Mouse (Mus musculus): Measurements from ENCODE around the gene Ak9. TPM values are rescaled to one million over a fixed set of nuclear protein-coding genes. Genes with fewer than 3 reads are reported as not detected.
"Not testable (repeated sequence)": the region's sequence is repeated elsewhere in the genome, so short reads cannot be mapped to it uniquely, and the experiment has no call there.

The Ak9 gene
- polyA plus RNA-seq, 1 experiment from 2014 or later, result 0.05 TPM

- no peak for ATAC-seq (ENCODE audit: insufficient number of reproducible peaks, insufficient read depth, low FRiP score, low TSS enrichment, low read depth)
- 86% methylated on average over 2 of the region's 2 CpGs for WGBS
- H3K27ac ChIP-seq, result no peak overlapping the region
- H3K36me3 ChIP-seq, result no peaks in the 10 kb centered on the region
- no peak overlapping the region for H3K4me3 ChIP-seq (replicated peaks)
- H3K27me3 ChIP-seq, result no peaks in the 10 kb centered on the region
- no peak overlapping the region for H3K4me2 ChIP-seq
- no peaks in the 10 kb centered on the region for H3K9me3 ChIP-seq
- H3K9ac ChIP-seq (replicated peaks), result no peak overlapping the region
- H3K4me1 ChIP-seq (replicated peaks), result no peaks in the 10 kb centered on the region
Observed at GRCm38 (mm10) chr10:41332533-41333043, 28.8 kb downstream of the Ak9 start.

DNA sequence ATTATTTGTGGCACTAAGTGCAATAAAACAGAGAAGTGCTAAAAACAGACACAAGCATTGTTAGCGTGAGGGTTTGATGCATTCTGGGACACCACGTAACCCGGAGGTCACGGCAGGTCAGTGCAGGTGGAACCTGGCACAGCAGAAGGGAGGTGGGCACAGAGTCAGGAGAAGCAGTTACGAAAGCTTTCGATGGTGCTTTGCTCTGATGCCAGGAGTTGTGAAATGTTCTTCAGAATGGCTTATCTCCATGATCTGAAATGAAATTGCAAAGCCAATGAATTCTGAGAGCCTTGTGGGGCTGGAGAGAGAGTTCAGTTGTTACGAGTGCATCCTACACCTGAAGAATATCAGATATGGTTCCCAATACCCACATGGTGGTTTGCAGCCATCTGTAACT lies 37.6 kb downstream of the Ak9 start:
- Histone ChIP-seq H3K9me3 (no peaks in the 10 kb centered on the region), H3K4me3 (replicated peaks) (no peak overlapping the region), H3K4me2 (no peak overlapping the region), H3K9ac (replicated peaks) (no peak overlapping the region), H3K4me1 (replicated peaks) (no peaks in the 10 kb centered on the region), H3K36me3 (no peaks in the 10 kb centered on the region), H3K27me3 (no peaks in the 10 kb centered on the region), H3K27ac (no peak overlapping the region)
- no peak for ATAC-seq (ENCODE audit: insufficient number of reproducible peaks, insufficient read depth, low FRiP score, low TSS enrichment, low read depth)
- WGBS, result 83% methylated on average over 7 of the region's 7 CpGs

GRCm38 (mm10) chr10:41365086-41365485 lies 61.3 kb downstream of the Ak9 start:
- Histone ChIP-seq H3K9me3 (no peaks in the 10 kb centered on the region), H3K4me1 (replicated peaks) (no peaks in the 10 kb centered on the region), H3K9ac (replicated peaks) (no peak overlapping the region), H3K27ac (no peak overlapping the region), H3K4me3 (replicated peaks) (no peak overlapping the region), H3K27me3 (no peaks in the 10 kb centered on the region), H3K4me2 (no peak overlapping the region), H3K36me3 (no peaks in the 10 kb centered on the region)
- 82% methylated on average over 9 of the region's 9 CpGs for WGBS
- no peak for ATAC-seq (ENCODE audit: insufficient number of reproducible peaks, insufficient read depth, low FRiP score, low TSS enrichment, low read depth)

- Histone ChIP-seq H3K4me1 (replicated peaks) (no peaks in the 10 kb centered on the region), H3K4me3 (replicated peaks) (no peak overlapping the region), H3K27ac (no peak overlapping the region), H3K36me3 (no peaks in the 10 kb centered on the region), H3K9me3 (no peaks in the 10 kb centered on the region), H3K27me3 (no peaks in the 10 kb centered on the region), H3K4me2 (no peak overlapping the region), H3K9ac (replicated peaks) (no peak overlapping the region)
- ATAC-seq (ENCODE audit: insufficient number of reproducible peaks, insufficient read depth, low FRiP score, low TSS enrichment, low read depth), result no peak
- WGBS, result 78% methylated on average over 12 of the region's 12 CpGs
Observed at GRCm38 (mm10) chr10:41380466-41380865, 76.7 kb downstream of the Ak9 start.

- Histone ChIP-seq H3K4me1 (replicated peaks) (no peaks in the 10 kb centered on the region), H3K9ac (replicated peaks) (no peak overlapping the region), H3K36me3 (no peaks in the 10 kb centered on the region), H3K4me2 (no peak overlapping the region), H3K27me3 (no peaks in the 10 kb centered on the region), H3K27ac (no peak overlapping the region), H3K4me3 (replicated peaks) (no peak overlapping the region), H3K9me3 (no peaks in the 10 kb centered on the region)
- 66% methylated on average over 15 of the region's 15 CpGs for WGBS
- ATAC-seq (ENCODE audit: insufficient number of reproducible peaks, insufficient read depth, low FRiP score, low TSS enrichment, low read depth), result no peak
Observed at GRCm38 (mm10) chr10:41385506-41386221, 81.9 kb downstream of the Ak9 start.

DNA sequence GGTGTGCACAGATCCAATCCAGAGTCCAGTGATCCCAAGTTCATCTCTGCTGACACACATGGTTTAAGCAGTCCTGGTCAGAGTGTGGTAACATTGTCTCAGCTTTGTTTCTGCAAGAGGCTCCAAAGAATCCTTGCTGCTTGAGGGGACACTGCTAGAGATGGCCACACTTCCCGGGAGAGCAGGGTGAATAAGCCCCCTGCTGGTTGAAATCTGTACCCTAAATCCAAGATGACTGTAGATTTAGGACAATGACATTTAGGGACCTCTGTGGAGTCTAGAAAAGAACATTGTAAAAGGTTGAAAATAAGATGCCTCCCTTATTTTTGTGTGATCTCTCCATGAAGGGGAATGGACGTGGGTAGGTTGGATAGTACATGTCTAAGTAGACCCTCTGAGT lies 89.8 kb downstream of the Ak9 start:
- Histone ChIP-seq H3K4me2 (no peak overlapping the region), H3K27me3 (no peaks in the 10 kb centered on the region), H3K36me3 (no peaks in the 10 kb centered on the region), H3K9ac (replicated peaks) (no peak overlapping the region), H3K27ac (no peak overlapping the region), H3K9me3 (no peaks in the 10 kb centered on the region), H3K4me3 (replicated peaks) (no peak overlapping the region), H3K4me1 (replicated peaks) (no peaks in the 10 kb centered on the region)
- 63% methylated on average over 2 of the region's 2 CpGs for WGBS
- no peak for ATAC-seq (ENCODE audit: insufficient number of reproducible peaks, insufficient read depth, low FRiP score, low TSS enrichment, low read depth)

DNA sequence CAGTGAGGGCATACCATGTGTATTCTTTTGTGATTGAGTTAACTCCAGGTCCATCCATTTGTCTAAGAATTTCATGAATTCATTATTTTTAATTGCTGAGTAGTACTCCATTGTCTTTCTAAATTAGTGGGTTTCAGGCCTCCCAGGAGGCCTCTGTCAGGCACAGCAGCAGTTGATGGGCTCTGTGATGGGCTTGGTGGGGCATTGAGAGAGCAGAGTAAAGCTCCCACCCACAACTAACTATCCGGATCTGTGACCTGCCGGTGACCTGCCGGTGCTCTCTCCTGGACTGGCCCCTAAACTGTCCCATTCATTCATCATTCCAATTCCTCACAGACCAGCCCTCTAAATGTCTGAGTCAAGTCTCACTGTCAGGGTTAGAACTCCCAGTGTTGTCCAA lies 97.3 kb downstream of the Ak9 start:
- no peak overlapping the region for H3K4me2 ChIP-seq
- H3K9me3 ChIP-seq, result no peaks in the 10 kb centered on the region
- no peaks in the 10 kb centered on the region for H3K4me1 ChIP-seq (replicated peaks)
- 85% methylated on average over 3 of the region's 3 CpGs for WGBS
- ATAC-seq (ENCODE audit: insufficient number of reproducible peaks, insufficient read depth, low FRiP score, low TSS enrichment, low read depth), result no peak
- H3K9ac ChIP-seq (replicated peaks), result no peak overlapping the region
- no peaks in the 10 kb centered on the region for H3K36me3 ChIP-seq
- no peak overlapping the region for H3K4me3 ChIP-seq (replicated peaks)
- H3K27ac ChIP-seq, result no peak overlapping the region
- H3K27me3 ChIP-seq, result no peaks in the 10 kb centered on the region

GRCm38 (mm10) chr10:41403364-41403763 lies 99.6 kb downstream of the Ak9 start:
- ATAC-seq (ENCODE audit: insufficient number of reproducible peaks, insufficient read depth, low FRiP score, low TSS enrichment, low read depth), result no peak
- no peak overlapping the region for H3K4me3 ChIP-seq (replicated peaks)
- H3K36me3 ChIP-seq, result no peaks in the 10 kb centered on the region
- H3K27ac ChIP-seq, result no peak overlapping the region
- 71% methylated on average over 2 of the region's 2 CpGs for WGBS
- no peaks in the 10 kb centered on the region for H3K27me3 ChIP-seq
- no peak overlapping the region for H3K9ac ChIP-seq (replicated peaks)
- no peaks in the 10 kb centered on the region for H3K9me3 ChIP-seq
- no peaks in the 10 kb centered on the region for H3K4me1 ChIP-seq (replicated peaks)
- no peak overlapping the region for H3K4me2 ChIP-seq

- ATAC-seq (ENCODE audit: insufficient number of reproducible peaks, insufficient read depth, low FRiP score, low TSS enrichment, low read depth), result no peak
- Histone ChIP-seq H3K27ac (no peak overlapping the region), H3K4me1 (replicated peaks) (no peaks in the 10 kb centered on the region), H3K36me3 (no peaks in the 10 kb centered on the region), H3K4me2 (no peak overlapping the region), H3K27me3 (no peaks in the 10 kb centered on the region), H3K9ac (replicated peaks) (no peak overlapping the region), H3K4me3 (replicated peaks) (no peak overlapping the region), H3K9me3 (no peaks in the 10 kb centered on the region)
- 40% methylated on average over 3 of the region's 3 CpGs for WGBS
Observed at GRCm38 (mm10) chr10:41403893-41404612, 100.3 kb downstream of the Ak9 start.

DNA sequence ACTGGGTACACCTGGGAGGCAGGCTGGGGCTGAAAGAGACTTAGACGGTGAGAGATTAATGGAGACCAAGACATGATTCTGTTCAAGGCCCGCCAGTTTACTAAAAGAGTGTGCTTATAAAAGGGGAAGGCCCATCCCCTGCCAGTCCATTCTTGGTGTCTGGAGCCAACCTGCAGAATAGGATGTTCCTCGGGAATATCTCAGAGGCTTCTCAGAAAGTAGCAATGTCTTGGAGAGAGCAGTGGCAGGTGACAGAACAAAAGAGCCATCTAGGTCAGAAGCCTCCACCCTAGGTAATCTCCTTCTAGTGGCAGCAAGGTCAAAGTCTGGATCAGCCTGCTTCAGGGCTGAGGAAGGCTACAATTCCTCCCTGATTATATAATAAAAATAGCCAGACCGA lies 106.4 kb downstream of the Ak9 start:
- not testable (repeated sequence) for H3K36me3 ChIP-seq; H3K4me3 ChIP-seq (replicated peaks); H3K4me2 ChIP-seq; H3K9ac ChIP-seq (replicated peaks); H3K27me3 ChIP-seq; H3K4me1 ChIP-seq (replicated peaks); H3K27ac ChIP-seq; ATAC-seq (ENCODE audit: insufficient number of reproducible peaks, insufficient read depth, low FRiP score, low TSS enrichment, low read depth)
- H3K9me3 ChIP-seq, result peaks cover 14% of the 10 kb centered on the region; the same call in 1 of the 2 replicates
- 90% methylated on average over 4 of the region's 4 CpGs for WGBS

GRCm38 (mm10) chr10:41410821-41411220 lies 107.0 kb downstream of the Ak9 start:
- not testable (repeated sequence) for H3K36me3 ChIP-seq; ATAC-seq (ENCODE audit: insufficient number of reproducible peaks, insufficient read depth, low FRiP score, low TSS enrichment, low read depth); H3K27me3 ChIP-seq; H3K4me1 ChIP-seq (replicated peaks); H3K9ac ChIP-seq (replicated peaks); H3K4me3 ChIP-seq (replicated peaks); H3K4me2 ChIP-seq; H3K27ac ChIP-seq
- 92% methylated on average over 1 of the region's 1 CpGs for WGBS
- H3K9me3 ChIP-seq, result peaks cover 19% of the 10 kb centered on the region; the same call in 1 of the 2 replicates
